Mouse (Mus musculus): ENCODE data around the gene Mtmr6. TPM values are rescaled to one million over a fixed set of nuclear protein-coding genes. Genes with fewer than 3 reads are reported as not detected.

Gene Mtmr6
- polyA plus RNA-seq, 1 experiment, result 9.5 TPM

GRCm38 (mm10) chr14:60257851-60258250 lies 7.2 kb upstream of the Mtmr6 start:
- H3K27me3 ChIP-seq (ENCODE audit: control insufficient read depth, insufficient read depth, low read length), result no peaks in the 10 kb centered on the region
- no peak overlapping the region for H3K27ac ChIP-seq (ENCODE audit: insufficient read depth, low read length)
- H3K4me3 ChIP-seq (ENCODE audit: extremely low read depth, insufficient read depth, insufficient read length), result no peak overlapping the region
- TF ChIP-seq POLR2A (IDR thresholded peaks at IDR 0.05; ENCODE audit: low read depth, low read length) (no peak), CTCF (IDR thresholded peaks at IDR 0.05; ENCODE audit: extremely low read depth, insufficient read depth, insufficient read length, insufficient replicate concordance) (no peak)
- WGBS, result 80% methylated on average over 1 of the region's 1 CpGs
- no peaks in the 10 kb centered on the region for H3K4me1 ChIP-seq (ENCODE audit: control insufficient read depth, insufficient read depth, insufficient read length)
- no peak for DNase-seq (ENCODE audit: low read depth in 1 of 2, low spot score in 2 of 2)
- H3K36me3 ChIP-seq (ENCODE audit: control insufficient read depth, insufficient read depth, low read length), result no peaks in the 10 kb centered on the region

- no peak overlapping the region for H3K27ac ChIP-seq (ENCODE audit: insufficient read depth, low read length)
- H3K4me3 ChIP-seq (ENCODE audit: extremely low read depth, insufficient read depth, insufficient read length), result no peak overlapping the region
- no peaks in the 10 kb centered on the region for H3K4me1 ChIP-seq (ENCODE audit: control insufficient read depth, insufficient read depth, insufficient read length)
- TF ChIP-seq CTCF (IDR thresholded peaks at IDR 0.05; ENCODE audit: extremely low read depth, insufficient read depth, insufficient read length, insufficient replicate concordance) (no peak), POLR2A (IDR thresholded peaks at IDR 0.05; ENCODE audit: low read depth, low read length) (no peak)
- H3K36me3 ChIP-seq (ENCODE audit: control insufficient read depth, insufficient read depth, low read length), result no peaks in the 10 kb centered on the region
- 85% methylated on average over 7 of the region's 7 CpGs for WGBS
- DNase-seq (ENCODE audit: low read depth in 1 of 2, low spot score in 2 of 2), result no peak
- H3K27me3 ChIP-seq (ENCODE audit: control insufficient read depth, insufficient read depth, low read length), result no peaks in the 10 kb centered on the region
Observed at GRCm38 (mm10) chr14:60262316-60262715, 2.7 kb upstream of the Mtmr6 start.

GRCm38 (mm10) chr14:60269333-60269732 lies 4.3 kb downstream of the Mtmr6 start:
- DNase-seq (ENCODE audit: low read depth in 1 of 2, low spot score in 2 of 2), result peak; percentile 41 to 58
- no peaks in the 10 kb centered on the region for H3K27me3 ChIP-seq (ENCODE audit: control insufficient read depth, insufficient read depth, low read length)
- peaks cover 12% of the 10 kb centered on the region; the same call in 1 of the 2 replicates for H3K4me1 ChIP-seq (ENCODE audit: control insufficient read depth, insufficient read depth, insufficient read length)
- no peaks in the 10 kb centered on the region for H3K36me3 ChIP-seq (ENCODE audit: control insufficient read depth, insufficient read depth, low read length)
- TF ChIP-seq CTCF (IDR thresholded peaks at IDR 0.05; ENCODE audit: extremely low read depth, insufficient read depth, insufficient read length, insufficient replicate concordance) (no peak), POLR2A (IDR thresholded peaks at IDR 0.05; ENCODE audit: low read depth, low read length) (no peak)
- peak overlapping the region; percentile 59 for H3K27ac ChIP-seq (ENCODE audit: insufficient read depth, low read length)
- no peak overlapping the region for H3K4me3 ChIP-seq (ENCODE audit: extremely low read depth, insufficient read depth, insufficient read length)
- whole genome bisulfite sequencing, result 20% methylated on average over 6 of the region's 6 CpGs

DNA sequence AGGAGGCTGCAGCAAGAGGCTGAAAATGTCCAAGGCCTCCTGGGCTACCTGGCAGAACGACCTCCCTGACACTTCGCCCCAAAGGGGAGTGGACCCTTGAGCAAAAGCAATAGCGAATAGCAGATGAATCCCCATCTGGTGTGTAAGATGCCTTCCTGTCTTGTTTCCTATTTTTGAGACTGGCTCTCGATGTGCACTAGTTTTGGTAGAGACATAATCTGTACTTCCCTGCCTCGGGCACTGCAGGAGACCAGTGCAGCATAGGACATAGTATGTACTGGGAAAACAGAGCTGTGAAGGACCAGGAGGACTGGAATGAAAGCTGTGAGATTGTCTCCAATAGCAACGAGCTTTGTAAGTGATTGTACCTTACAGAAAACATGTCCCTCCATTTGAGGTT lies 8.3 kb downstream of the Mtmr6 start:
- peak overlapping the region; percentile 36; the same call in 1 of the 2 replicates for H3K27ac ChIP-seq (ENCODE audit: insufficient read depth, low read length)

GRCm38 (mm10) chr14:60275301-60276276 lies 10.6 kb downstream of the Mtmr6 start:
- WGBS, result 97% methylated on average over 7 of the region's 7 CpGs

More for the DNA sequence above, 8.3 kb downstream of the Mtmr6 start:
- H3K27me3 ChIP-seq (ENCODE audit: control insufficient read depth, insufficient read depth, low read length), result no peaks in the 10 kb centered on the region
- H3K36me3 ChIP-seq (ENCODE audit: control insufficient read depth, insufficient read depth, low read length), result no peaks in the 10 kb centered on the region; the same call in 1 of the 2 replicates
- 44% methylated on average over 6 of the region's 6 CpGs for WGBS
- peaks cover 12% of the 10 kb centered on the region; the same call in 1 of the 2 replicates for H3K4me1 ChIP-seq (ENCODE audit: control insufficient read depth, insufficient read depth, insufficient read length)
- no peak for DNase-seq (ENCODE audit: low read depth in 1 of 2, low spot score in 2 of 2)
- H3K4me3 ChIP-seq (ENCODE audit: extremely low read depth, insufficient read depth, insufficient read length), result no peak overlapping the region
- TF ChIP-seq CTCF (IDR thresholded peaks at IDR 0.05; ENCODE audit: extremely low read depth, insufficient read depth, insufficient read length, insufficient replicate concordance) (no peak), POLR2A (IDR thresholded peaks at IDR 0.05; ENCODE audit: low read depth, low read length) (no peak)

DNA sequence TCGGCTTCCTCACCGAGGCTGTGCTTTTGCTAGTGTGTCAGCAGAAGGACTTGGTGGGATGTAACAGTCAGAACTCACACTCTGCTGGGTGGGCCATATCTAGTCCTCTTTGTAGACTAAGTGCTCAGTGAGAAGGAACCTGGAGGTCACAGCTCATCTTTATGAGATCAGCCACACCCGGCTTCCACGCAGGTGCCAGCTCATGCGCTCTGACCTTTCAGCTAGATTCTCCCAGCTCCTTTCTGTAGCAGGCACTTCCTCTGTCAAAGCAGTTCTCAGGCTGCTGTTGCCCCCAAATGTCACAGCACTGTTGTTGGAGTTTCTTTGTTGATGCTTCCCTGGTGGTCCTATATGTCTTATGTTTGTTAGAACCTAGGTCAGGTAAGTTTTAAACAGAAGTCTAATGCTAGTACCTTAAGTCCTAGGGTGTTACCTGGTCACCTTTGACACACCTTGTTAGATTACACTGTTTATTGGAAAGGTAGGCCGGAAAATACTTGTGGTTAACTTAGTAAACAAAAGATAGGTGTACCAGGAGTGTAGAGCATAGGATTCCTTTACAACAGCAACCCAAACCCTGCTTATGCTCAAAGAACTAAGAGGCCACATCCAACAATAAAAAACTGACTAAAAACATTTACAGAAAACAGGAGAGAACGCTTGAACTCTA lies 21.3 kb downstream of the Mtmr6 start:
- TF ChIP-seq CTCF (IDR thresholded peaks at IDR 0.05; ENCODE audit: extremely low read depth, insufficient read depth, insufficient read length, insufficient replicate concordance), result no peak
- no peak for TF ChIP-seq POLR2A (IDR thresholded peaks at IDR 0.05; ENCODE audit: low read depth, low read length)
- Histone ChIP-seq H3K4me1 (ENCODE audit: control insufficient read depth, insufficient read depth, insufficient read length) (peaks cover 2% of the 10 kb centered on the region; the same call in 1 of the 2 replicates), H3K4me3 (ENCODE audit: extremely low read depth, insufficient read depth, insufficient read length) (no peak overlapping the region), H3K27ac (ENCODE audit: insufficient read depth, low read length) (no peak overlapping the region), H3K27me3 (ENCODE audit: control insufficient read depth, insufficient read depth, low read length) (no peaks in the 10 kb centered on the region), H3K36me3 (ENCODE audit: control insufficient read depth, insufficient read depth, low read length) (peaks cover 24% of the 10 kb centered on the region)
- DNase-seq (ENCODE audit: low read depth in 1 of 2, low spot score in 2 of 2), result no peak
- 85% methylated on average over 7 of the region's 7 CpGs for WGBS

More at GRCm38 (mm10) chr14:60275301-60276276, 10.6 kb downstream of the Mtmr6 start:
- Histone ChIP-seq H3K36me3 (ENCODE audit: control insufficient read depth, insufficient read depth, low read length) (peaks cover 5% of the 10 kb centered on the region; the same call in 1 of the 2 replicates), H3K27ac (ENCODE audit: insufficient read depth, low read length) (no peak overlapping the region), H3K4me1 (ENCODE audit: control insufficient read depth, insufficient read depth, insufficient read length) (peaks cover 8% of the 10 kb centered on the region; the same call in 1 of the 2 replicates), H3K4me3 (ENCODE audit: extremely low read depth, insufficient read depth, insufficient read length) (no peak overlapping the region), H3K27me3 (ENCODE audit: control insufficient read depth, insufficient read depth, low read length) (no peaks in the 10 kb centered on the region)
- TF ChIP-seq CTCF (IDR thresholded peaks at IDR 0.05; ENCODE audit: extremely low read depth, insufficient read depth, insufficient read length, insufficient replicate concordance) (no peak), POLR2A (IDR thresholded peaks at IDR 0.05; ENCODE audit: low read depth, low read length) (no peak)
- no peak for DNase-seq (ENCODE audit: low read depth in 1 of 2, low spot score in 2 of 2)

Measured in spleen, adult 2 months (tissue).